Mouse (Mus musculus): ENCODE data around the gene Col17a1.

GRCm38 (mm10) chr19:47700509-47700908, 8.6 kb upstream of the Col17a1 start:
- TF ChIP-seq CTCF (IDR thresholded peaks at IDR 0.05; ENCODE audit: low read depth, low read length) (no peak), GATA1 (IDR thresholded peaks at IDR 0.05; ENCODE audit: borderline replicate concordance, low read length) (no peak), GATA2 (IDR thresholded peaks at IDR 0.05; ENCODE audit: borderline replicate concordance, low read depth, low read length) (no peak), TAL1 (conservative IDR thresholded peaks at IDR 0.05; ENCODE audit: low read depth, low read length) (no peak)
